Mouse (Mus musculus) layer of hippocampus, adult 2 months (tissue): ENCODE results near the gene Ncf2. TPM values are rescaled to one million over a fixed set of nuclear protein-coding genes. Genes with fewer than 3 reads are reported as not detected.

ENCODE experiments used
- DNase-seq, 2 experiments: peaks; one replicate each; pipeline ENCODE4 v3.0.0; 2022; ENCODE audit warnings: low spot score in 2 of 2
- H3K27ac ChIP-seq: fragments of 200-600 bp; 2 replicates; pipeline ENCODE4 v1.8.1; 2022
- H3K4me3 ChIP-seq: fragments of 200-600 bp; 2 replicates; pipeline ENCODE4 v1.8.1; 2022; ENCODE audit warnings: mild to moderate bottlenecking
- CTCF ChIP-seq: fragments of 200-600 bp; conservative IDR thresholded peaks from 2 replicates; pipeline ENCODE4 v1.8.1; 2022; ENCODE audit warnings: antibody characterized with exemption, mild to moderate bottlenecking, moderate library complexity
- total RNA-seq, 2 experiments: library from RNA; stranded (reverse); gene quantifications; 2 replicates each; pipeline ENCODE4 v1.2.3; 2021

Ncf2 gene
- total RNA-seq, 2 experiments from 2014 or later: 1.9 to 2.9 TPM

GRCm38 (mm10) chr1:152826446-152826845, 26.5 kb downstream of the Ncf2 start:
- no peak for TF ChIP-seq CTCF
- H3K27ac ChIP-seq: no peak overlapping the region
- DNase-seq: no peak
- no peak overlapping the region for H3K4me3 ChIP-seq

- H3K27ac ChIP-seq: peak overlapping the region; percentile 33; the same call in 1 of the 2 replicates
- no peak overlapping the region for H3K4me3 ChIP-seq
- TF ChIP-seq CTCF: no peak
These were observed 28.2 kb downstream of the Ncf2 start for GRCm38 (mm10) chr1:152828168-152828567.

GRCm38 (mm10) chr1:152828637-152829355, 28.8 kb downstream of the Ncf2 start:
- DNase-seq: no peak
- Histone ChIP-seq H3K4me3 (no peak overlapping the region), H3K27ac (peak overlapping the region; percentile 91; the same call in 1 of the 2 replicates)
- TF ChIP-seq CTCF: no peak

More at GRCm38 (mm10) chr1:152828168-152828567, 28.2 kb downstream of the Ncf2 start:
- no peak for DNase-seq

- Histone ChIP-seq H3K27ac (peak overlapping the region; percentile 91), H3K4me3 (no peak overlapping the region)
- DNase-seq: no peak
- TF ChIP-seq CTCF: no peak
These were observed 30.1 kb downstream of the Ncf2 start for GRCm38 (mm10) chr1:152830054-152830453.

- TF ChIP-seq CTCF: no peak
- H3K27ac ChIP-seq: peak overlapping the region; percentile 91
- no peak overlapping the region for H3K4me3 ChIP-seq
- DNase-seq: peak; percentile 77 to 92
These were observed 31.0 kb downstream of the Ncf2 start for GRCm38 (mm10) chr1:152831003-152831402.

GRCm38 (mm10) chr1:152831619-152832018, 31.6 kb downstream of the Ncf2 start:
- DNase-seq: no peak
- Histone ChIP-seq H3K4me3 (no peak overlapping the region), H3K27ac (peak overlapping the region; percentile 91)
- TF ChIP-seq CTCF: no peak

GRCm38 (mm10) chr1:152832316-152832715, 32.3 kb downstream of the Ncf2 start:
- no peak for TF ChIP-seq CTCF
- peak overlapping the region; percentile 91 for H3K27ac ChIP-seq
- no peak for DNase-seq
- H3K4me3 ChIP-seq: no peak overlapping the region

GRCm38 (mm10) chr1:152835061-152835460, 35.1 kb downstream of the Ncf2 start:
- no peak for TF ChIP-seq CTCF
- DNase-seq: no peak
- H3K27ac ChIP-seq: no peak overlapping the region; the same call in 1 of the 2 replicates
- H3K4me3 ChIP-seq: no peak overlapping the region

- DNase-seq: no peak
- peak overlapping the region; percentile 90 for H3K27ac ChIP-seq
These were observed 38.2 kb downstream of the Ncf2 start for GRCm38 (mm10) chr1:152838026-152838702.

GRCm38 (mm10) chr1:152838841-152839240, 38.8 kb downstream of the Ncf2 start:
- TF ChIP-seq CTCF: no peak
- Histone ChIP-seq H3K4me3 (no peak overlapping the region), H3K27ac (peak overlapping the region; percentile 90)
- DNase-seq: peak; percentile 66 to 74

More at GRCm38 (mm10) chr1:152838026-152838702, 38.2 kb downstream of the Ncf2 start:
- H3K4me3 ChIP-seq: no peak overlapping the region
- TF ChIP-seq CTCF: peak; percentile 38

GRCm38 (mm10) chr1:152840343-152840742, 40.3 kb downstream of the Ncf2 start:
- no peak for DNase-seq
- Histone ChIP-seq H3K27ac (peak overlapping the region; percentile 90), H3K4me3 (no peak overlapping the region)
- TF ChIP-seq CTCF: no peak

GRCm38 (mm10) chr1:152841057-152841456, 41.1 kb downstream of the Ncf2 start:
- H3K4me3 ChIP-seq: no peak overlapping the region
- no peak for TF ChIP-seq CTCF

GRCm38 (mm10) chr1:152844634-152845033, 44.6 kb downstream of the Ncf2 start:
- no peak overlapping the region for H3K4me3 ChIP-seq
- no peak for TF ChIP-seq CTCF
- no peak overlapping the region for H3K27ac ChIP-seq
- DNase-seq: no peak

More at GRCm38 (mm10) chr1:152841057-152841456, 41.1 kb downstream of the Ncf2 start:
- no peak for DNase-seq
- H3K27ac ChIP-seq: no peak overlapping the region; the same call in 1 of the 2 replicates

- TF ChIP-seq CTCF: no peak
- no peak for DNase-seq
- no peak overlapping the region for H3K27ac ChIP-seq
- no peak overlapping the region for H3K4me3 ChIP-seq
These were observed 45.3 kb downstream of the Ncf2 start for GRCm38 (mm10) chr1:152845211-152845730.
